ENCODE assay signal across 14 mouse cellular contexts in the genomic region with DNA sequence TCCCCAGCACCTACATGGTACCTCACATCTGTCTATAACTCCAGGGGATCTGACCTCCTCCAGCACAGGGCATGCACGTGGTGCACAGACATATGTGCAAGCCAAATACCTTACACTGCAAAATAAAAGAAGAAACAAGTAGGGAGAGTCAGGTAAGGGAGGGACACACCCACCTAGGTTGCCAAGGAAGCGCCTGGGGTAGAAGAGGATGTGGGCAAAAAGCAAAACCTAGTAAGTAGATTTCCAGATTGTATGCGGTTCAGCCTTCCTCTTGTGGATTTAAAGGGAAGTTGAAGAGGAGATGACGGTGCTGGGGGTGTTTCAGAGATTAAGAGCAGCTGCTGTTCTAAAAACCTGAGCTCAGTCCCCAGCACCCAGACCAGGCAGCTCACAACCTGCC. TPM values are rescaled to one million over a fixed set of nuclear protein-coding genes. Genes with fewer than 3 reads are reported as not detected.
DNase-seq lines count a peak whose midpoint lies in the region; ATAC-seq and TF ChIP-seq lines count a peak whose summit lies in the region.
"Had no signal": no experiment of that assay in that cellular context is flagged by ENCODE, and none has a peak within 500 bp of the region (broad histone marks: within the 10 kb centered on the region; RNA-seq: fewer than 3 reads in every experiment).

No protein-coding gene starts in this region.

- H3K36me3 ChIP-seq in liver, adult 2 months (ENCODE audit: control insufficient read depth, insufficient read depth, low read length) = no peaks in the 10 kb centered on the region
- no peaks in the 10 kb centered on the region for H3K36me3 ChIP-seq in liver, embryonic 11.5 days (ENCODE audit: control insufficient read depth, insufficient read depth, low read length)
- no peaks in the 10 kb centered on the region for H3K36me3 ChIP-seq in megakaryocyte, embryonic 14.5 days (replicated peaks; ENCODE audit: low read length)
- H3K36me3 ChIP-seq in intestine, postnatal 0 days (ENCODE audit: control insufficient read depth, insufficient read depth) = no peaks in the 10 kb centered on the region

- no peak overlapping the region for H3K4me2 ChIP-seq in liver, embryonic 11.5 days
- no peak overlapping the region for H3K4me2 ChIP-seq in intestine, postnatal 0 days (replicated peaks; ENCODE audit: low read depth)
- H3K4me2 ChIP-seq: lung, embryonic 15.5 days; neural tube, embryonic 13.5 days had no signal

- no peaks in the 10 kb centered on the region for H3K9me3 ChIP-seq in liver, embryonic 11.5 days (ENCODE audit: control insufficient read depth, low read length)
- peaks cover 6% of the 10 kb centered on the region for H3K9me3 ChIP-seq in megakaryocyte, embryonic 14.5 days
- no peaks in the 10 kb centered on the region for H3K9me3 ChIP-seq in intestine, postnatal 0 days (ENCODE audit: control insufficient read depth)
- H3K9me3 ChIP-seq: lung, embryonic 15.5 days; neural tube, embryonic 13.5 days had no signal

- DNase-seq in liver, adult 2 months (ENCODE audit: extremely low read depth, low read depth, low spot score) = peak; percentile 15
- DNase-seq in liver, embryonic 11.5 days (ENCODE audit: low spot score) = no peak
- peak; percentile 77 for DNase-seq in thymus, postnatal 14 days
- DNase-seq in cerebellum, postnatal 10 days = no peak
- DNase-seq in right cerebral cortex, postnatal 10 days (ENCODE audit: low spot score in 2 of 2) = no peak
- DNase-seq: cerebellum, adult 8-10 months; kidney, adult 18-20 months; layer of hippocampus, postnatal 36 days had no signal

- TF ChIP-seq POLR2A in liver, adult 2 months (IDR thresholded peaks at IDR 0.05; ENCODE audit: extremely low read depth, insufficient read depth, low read length) = no peak
- TF ChIP-seq POLR2A in bone marrow macrophage, adult 2 months (IDR thresholded peaks at IDR 0.05; ENCODE audit: borderline replicate concordance, low read depth, low read length) = no peak

- ATAC-seq in liver, embryonic 11.5 days (replicated peaks; ENCODE audit: low FRiP score) = no peak
- no peak for ATAC-seq in intestine, postnatal 0 days

- H3K4me3 ChIP-seq in liver, adult 2 months (ENCODE audit: insufficient read depth, low read depth, low read length) = no peak overlapping the region
- no peak overlapping the region for H3K4me3 ChIP-seq in liver, embryonic 11.5 days (ENCODE audit: low read depth, low read length)
- peak overlapping the region; percentile 35 for H3K4me3 ChIP-seq in bone marrow macrophage, adult 2 months (ENCODE audit: insufficient read depth, low read length)
- peak overlapping the region; percentile 74 for H3K4me3 ChIP-seq in megakaryocyte, embryonic 14.5 days (replicated peaks)
- no peak overlapping the region for H3K4me3 ChIP-seq in intestine, postnatal 0 days (ENCODE audit: low read depth, low read length)
- H3K4me3 ChIP-seq: lung, embryonic 15.5 days; neural tube, embryonic 13.5 days had no signal

- H3K79me2 ChIP-seq in liver, adult 2 months (ENCODE audit: control insufficient read depth, insufficient read depth, low read length) = peaks cover 3% of the 10 kb centered on the region; the same call in 1 of the 2 replicates

- no peak overlapping the region for H3K9ac ChIP-seq in liver, adult 2 months (ENCODE audit: low read depth, low read length)
- H3K9ac ChIP-seq in liver, embryonic 11.5 days (ENCODE audit: low read depth, low read length) = no peak overlapping the region
- H3K9ac ChIP-seq in intestine, postnatal 0 days (ENCODE audit: low read depth, low read length) = no peak overlapping the region
- H3K9ac ChIP-seq: lung, embryonic 15.5 days; neural tube, embryonic 13.5 days had no signal

- no peak for TF ChIP-seq CTCF in liver, adult 2 months (IDR thresholded peaks at IDR 0.05; ENCODE audit: low read depth, low read length)
- no peak for TF ChIP-seq CTCF in bone marrow macrophage, adult 2 months (IDR thresholded peaks at IDR 0.05; ENCODE audit: low read depth, low read length)
- no peak for TF ChIP-seq CTCF in intestine, postnatal 0 days (IDR thresholded peaks at IDR 0.05; ENCODE audit: low read depth)

- H3K27ac ChIP-seq in liver, adult 2 months (replicated peaks; ENCODE audit: insufficient read depth, low read depth, low read length) = no peak overlapping the region
- no peak overlapping the region for H3K27ac ChIP-seq in liver, embryonic 11.5 days (ENCODE audit: low read depth, low read length)
- peak overlapping the region; percentile 95 for H3K27ac ChIP-seq in bone marrow macrophage, adult 2 months (ENCODE audit: insufficient read depth, low read depth, low read length)
- H3K27ac ChIP-seq in intestine, postnatal 0 days (ENCODE audit: low read depth, low read length) = no peak overlapping the region
- H3K27ac ChIP-seq: lung, embryonic 15.5 days; neural tube, embryonic 13.5 days had no signal

- H3K27me3 ChIP-seq in liver, adult 2 months (ENCODE audit: control insufficient read depth, insufficient read depth, low read length) = no peaks in the 10 kb centered on the region
- H3K27me3 ChIP-seq in liver, embryonic 11.5 days (replicated peaks; ENCODE audit: control insufficient read depth, insufficient read depth, low read length) = peaks cover 34% of the 10 kb centered on the region
- H3K27me3 ChIP-seq in megakaryocyte, embryonic 14.5 days (replicated peaks) = peaks cover 88% of the 10 kb centered on the region
- no peaks in the 10 kb centered on the region for H3K27me3 ChIP-seq in intestine, postnatal 0 days (replicated peaks; ENCODE audit: control insufficient read depth, insufficient read depth, low read length)
- H3K27me3 ChIP-seq: lung, embryonic 15.5 days had no signal

- H3K4me1 ChIP-seq in liver, adult 2 months (ENCODE audit: control insufficient read depth, insufficient read depth, low read length) = peaks cover 9% of the 10 kb centered on the region
- H3K4me1 ChIP-seq in liver, embryonic 11.5 days (replicated peaks; ENCODE audit: control insufficient read depth, insufficient read depth, low read length) = peaks cover 8% of the 10 kb centered on the region; the same call in 1 of the 2 replicates
- peaks cover 41% of the 10 kb centered on the region for H3K4me1 ChIP-seq in bone marrow macrophage, adult 2 months (ENCODE audit: control insufficient read depth, insufficient read depth, low read length)
- peaks cover 43% of the 10 kb centered on the region for H3K4me1 ChIP-seq in megakaryocyte, embryonic 14.5 days
- peaks cover 5% of the 10 kb centered on the region; the same call in 1 of the 2 replicates for H3K4me1 ChIP-seq in intestine, postnatal 0 days (replicated peaks; ENCODE audit: control insufficient read depth, insufficient read depth, low read length)

- WGBS in liver, adult 2 months = 74% methylated on average over 4 of the region's 4 CpGs
- WGBS in liver, embryonic 11.5 days = 26% methylated on average over 4 of the region's 4 CpGs
- 45% methylated on average over 4 of the region's 4 CpGs for WGBS in intestine, postnatal 0 days

RNA-seq across cellular contexts. Expression of gene Slc37a3, which starts 1.7 kb away (rescaled TPM):
- 13.7 and 14.6 TPM in 2 replicates for total RNA-seq in liver, adult 2 months (2014; rRNA removed)
- 11.5 and 13.6 TPM in 2 replicates for polyA plus RNA-seq in liver, adult 2 months (2012; rRNA removed)
- 14.8 and 16.2 TPM in 2 replicates for polyA plus RNA-seq in liver, embryonic 11.5 days (2014; fragmentation: Nextera tagmentation; extraction: Ambion mirVana)
- polyA plus RNA-seq in bone marrow macrophage, adult 2 months (2012; ENCODE audit: insufficient read depth, insufficient read length, missing spikeins) = 20.0 and 24.9 TPM in 2 replicates
- polyA plus RNA-seq in megakaryocyte, embryonic 14.5 days (2012; ENCODE audit: insufficient read depth, low replicate concordance) = 0.59 TPM in 1 of 2 replicates, not detected in the other
- 36.1 TPM in 2 replicates for polyA plus RNA-seq in intestine, postnatal 0 days (2015; fragmentation: Nextera tagmentation; extraction: Ambion mirVana)

RNA-seq across cellular contexts. Expression of gene Rab19, which starts 1.8 kb away (rescaled TPM):
- 0.46 and 0.47 TPM in 2 replicates for total RNA-seq in liver, adult 2 months (2014; rRNA removed)
- 0.12 and 0.31 TPM in 2 replicates for polyA plus RNA-seq in liver, adult 2 months (2012; rRNA removed)
- polyA plus RNA-seq in liver, embryonic 11.5 days (2014; fragmentation: Nextera tagmentation; extraction: Ambion mirVana) = 0.27 and 0.64 TPM in 2 replicates
- polyA plus RNA-seq in bone marrow macrophage, adult 2 months (2012; ENCODE audit: insufficient read depth, insufficient read length, missing spikeins) = 6.0 and 6.5 TPM in 2 replicates
- not detected in 2 replicates for polyA plus RNA-seq in megakaryocyte, embryonic 14.5 days (2012; ENCODE audit: insufficient read depth, low replicate concordance)
- polyA plus RNA-seq in intestine, postnatal 0 days (2015; fragmentation: Nextera tagmentation; extraction: Ambion mirVana) = 14.0 and 14.7 TPM in 2 replicates
- total RNA-seq: adrenal gland, adult 18-20 months; layer of hippocampus, postnatal 36 days had no signal
- polyA plus RNA-seq: neural tube, embryonic 13.5 days had no signal

RNA-seq across cellular contexts. Expression of gene Mkrn1, which starts 41.0 kb away (rescaled TPM):
- 23.1 and 24.2 TPM in 2 replicates for total RNA-seq in liver, adult 2 months (2014; rRNA removed)
- polyA plus RNA-seq in liver, adult 2 months (2012; rRNA removed) = 12.8 and 14.0 TPM in 2 replicates
- polyA plus RNA-seq in liver, embryonic 11.5 days (2014; fragmentation: Nextera tagmentation; extraction: Ambion mirVana) = 50.8 and 53.5 TPM in 2 replicates
- polyA plus RNA-seq in bone marrow macrophage, adult 2 months (2012; ENCODE audit: insufficient read depth, insufficient read length, missing spikeins) = 101 and 107 TPM in 2 replicates
- 107 and 108 TPM in 2 replicates for polyA plus RNA-seq in megakaryocyte, embryonic 14.5 days (2012; ENCODE audit: insufficient read depth, low replicate concordance)
- 81.9 and 83.1 TPM in 2 replicates for polyA plus RNA-seq in intestine, postnatal 0 days (2015; fragmentation: Nextera tagmentation; extraction: Ambion mirVana)

Comparison
In these comparisons a context has a peak if more than half of its experiments do, and no peak if none do; other contexts are left out.
1. DNase-seq: peak in liver, adult 2 months (single experiment) and thymus, postnatal 14 days (single experiment); none in liver, embryonic 11.5 days (single experiment), cerebellum, postnatal 10 days (0 of 2) and right cerebral cortex, postnatal 10 days (0 of 2).
2. H3K4me3 ChIP-seq: peak in bone marrow macrophage, adult 2 months (single experiment) and megakaryocyte, embryonic 14.5 days (single experiment); none in liver, adult 2 months (single experiment), liver, embryonic 11.5 days (single experiment) and intestine, postnatal 0 days (single experiment).